Mouse (Mus musculus): ENCODE measurements around the gene Ankrd6. TPM values are rescaled to one million over a fixed set of nuclear protein-coding genes. Genes with fewer than 3 reads are reported as not detected.

The Ankrd6 gene
- total and polyA plus RNA-seq, 3 experiments, result 1.3 to 2.1 (median 1.6) TPM

DNA sequence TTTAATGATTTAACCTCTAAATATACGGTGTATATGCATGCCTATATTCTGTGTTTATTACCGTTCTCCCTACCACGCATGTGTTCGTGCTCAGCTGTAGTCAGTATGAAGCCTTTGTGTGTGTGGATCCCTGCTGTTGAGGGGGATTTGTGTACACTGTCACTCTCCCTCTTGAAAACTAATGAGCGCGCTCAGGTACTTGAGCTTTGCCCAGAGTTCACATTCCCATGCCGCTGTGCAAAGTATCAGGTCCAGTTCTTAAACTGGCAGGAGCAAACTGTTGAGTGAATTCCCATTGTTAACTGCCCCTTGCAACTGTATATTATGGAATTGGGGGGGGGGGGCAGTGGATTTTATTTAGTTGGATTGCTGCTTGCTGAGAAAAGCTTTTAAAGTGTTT, 183.2 kb downstream of the Ankrd6 start:
- H3K9me3 ChIP-seq (replicated peaks; ENCODE audit: low read length), result no peaks in the 10 kb centered on the region
- H3K4me2 ChIP-seq (ENCODE audit: insufficient read depth, low read depth, poor library complexity, severe bottlenecking), result no peak overlapping the region
- H3K36me3 ChIP-seq (replicated peaks in 1 of 2; ENCODE audit: control insufficient read depth in 1 of 2, insufficient read depth in 1 of 2, low read length in 1 of 2), result peaks cover 56 to 85% of the 10 kb centered on the region in 2 experiments
- no peaks in the 10 kb centered on the region; the same call in 1 of the 2 replicates for H3K79me2 ChIP-seq (replicated peaks; ENCODE audit: control insufficient read depth, extremely low read depth, insufficient read depth, poor library complexity, severe bottlenecking)
- H3K27me3 ChIP-seq (replicated peaks), result no peaks in the 10 kb centered on the region
- no peak overlapping the region for H3K4me3 ChIP-seq (replicated peaks in 1 of 3; ENCODE audit: low read depth in 2 of 3, low read length in 2 of 3, poor library complexity in 1 of 3)
- no peak overlapping the region for H3K27ac ChIP-seq (ENCODE audit: insufficient read depth, low read depth)
- H3K9ac ChIP-seq (ENCODE audit: insufficient read depth, low read depth), result no peak overlapping the region
- in situ Hi-C loops (cut with MboI; ENCODE audit: low pct_ligation_motif_present, low pct_unique_long_range_greater_than_20kb, low sequenced_read_pairs) (loop anchor here (25.0 kb wide), 1 partner anchor 195 kb away; the partner anchor contains the start of gene Ankrd6), dilution Hi-C loops (cut with MboI; ENCODE audit: extremely low pct_ligation_motif_present, extremely low pct_unique_long_range_greater_than_20kb, low sequenced_read_pairs) (no loop called here)
- no peaks in the 10 kb centered on the region for H3K4me1 ChIP-seq (ENCODE audit: control insufficient read depth in 1 of 2, insufficient read depth in 2 of 2)
- TF ChIP-seq USF2 (conservative IDR thresholded peaks at IDR 0.05; ENCODE audit: low read depth, low read length) (no peak), NELFE (IDR thresholded peaks at IDR 0.05; ENCODE audit: low read depth, low read length) (no peak), IRF4 (IDR thresholded peaks at IDR 0.05; ENCODE audit: low read depth, low read length) (no peak), ZMIZ1 (IDR thresholded peaks at IDR 0.05; ENCODE audit: low read depth, low read length) (no peak), HCFC1 (IDR thresholded peaks at IDR 0.05; ENCODE audit: low read depth, low read length) (no peak), ZKSCAN1 (IDR thresholded peaks at IDR 0.05; ENCODE audit: borderline replicate concordance, low read depth, low read length) (no peak), MAX (IDR thresholded peaks at IDR 0.05; ENCODE audit: low read length) (no peak), EP300 (IDR thresholded peaks at IDR 0.05; ENCODE audit: low read length) (no peak), BHLHE40 (IDR thresholded peaks at IDR 0.05; ENCODE audit: low read depth, low read length) (no peak)
- no peak for DNase-seq (ENCODE audit: extremely low read depth)

DNA sequence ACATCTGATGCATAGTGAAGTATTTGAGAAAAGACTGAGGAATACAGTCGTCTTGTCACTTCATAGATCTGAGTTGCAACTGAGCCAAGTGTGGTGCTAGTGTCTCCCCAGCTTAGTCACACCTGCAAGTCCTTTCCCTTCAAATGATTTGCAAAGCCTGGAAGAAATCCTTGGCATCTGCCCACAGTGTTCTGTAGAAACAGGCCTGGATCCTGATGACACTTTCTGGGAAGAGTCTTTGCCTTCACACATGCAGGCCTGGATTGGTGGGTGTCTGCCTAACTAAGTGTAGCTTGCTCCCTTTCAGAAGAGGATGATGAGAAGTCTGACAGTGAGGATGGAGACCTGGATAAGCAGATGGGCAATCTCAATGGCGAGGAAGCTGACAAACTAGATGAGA, 193.2 kb downstream of the Ankrd6 start:
- H3K27me3 ChIP-seq (replicated peaks), result no peaks in the 10 kb centered on the region
- dilution Hi-C loops (cut with MboI; ENCODE audit: extremely low pct_ligation_motif_present, extremely low pct_unique_long_range_greater_than_20kb, low sequenced_read_pairs), result no loop called here
- no peaks in the 10 kb centered on the region for H3K79me2 ChIP-seq (replicated peaks; ENCODE audit: control insufficient read depth, extremely low read depth, insufficient read depth, poor library complexity, severe bottlenecking)
- no peak overlapping the region for H3K4me2 ChIP-seq (ENCODE audit: insufficient read depth, low read depth, poor library complexity, severe bottlenecking)
- in situ Hi-C loops (cut with MboI; ENCODE audit: low pct_ligation_motif_present, low pct_unique_long_range_greater_than_20kb, low sequenced_read_pairs), result loop anchor here (25.0 kb wide), 1 partner anchor 205 kb away; the partner anchor contains the start of gene Ankrd6
- H3K9ac ChIP-seq (ENCODE audit: insufficient read depth, low read depth), result no peak overlapping the region
- peaks cover 58 to 81% of the 10 kb centered on the region in 2 experiments for H3K36me3 ChIP-seq (replicated peaks in 1 of 2; ENCODE audit: control insufficient read depth in 1 of 2, insufficient read depth in 1 of 2, low read length in 1 of 2)
- no peaks in the 10 kb centered on the region for H3K4me1 ChIP-seq (ENCODE audit: control insufficient read depth in 1 of 2, insufficient read depth in 2 of 2)
- H3K27ac ChIP-seq (ENCODE audit: insufficient read depth, low read depth), result no peak overlapping the region
- DNase-seq (ENCODE audit: extremely low read depth), result no peak
- H3K9me3 ChIP-seq (replicated peaks; ENCODE audit: low read length), result no peaks in the 10 kb centered on the region
- TF ChIP-seq IRF4 (IDR thresholded peaks at IDR 0.05; ENCODE audit: low read depth, low read length) (no peak), SMC3 (IDR thresholded peaks at IDR 0.05; ENCODE audit: low read depth, low read length) (no peak), ZNF384 (IDR thresholded peaks at IDR 0.05; ENCODE audit: low read depth, low read length) (no peak), EP300 (IDR thresholded peaks at IDR 0.05; ENCODE audit: low read length) (no peak), MEF2A (IDR thresholded peaks at IDR 0.05; ENCODE audit: borderline replicate concordance, low read depth, low read length) (no peak), USF2 (conservative IDR thresholded peaks at IDR 0.05; ENCODE audit: low read depth, low read length) (no peak), MAZ (IDR thresholded peaks at IDR 0.05; ENCODE audit: low read depth, low read length) (no peak), MXI1 (IDR thresholded peaks at IDR 0.05; ENCODE audit: low read depth, low read length) (no peak), BHLHE40 (IDR thresholded peaks at IDR 0.05; ENCODE audit: low read depth, low read length) (no peak), JUND (conservative IDR thresholded peaks at IDR 0.05; ENCODE audit: low read depth, low read length) (no peak), RAD21 (IDR thresholded peaks at IDR 0.05; ENCODE audit: low read depth, low read length) (no peak), CHD1 (IDR thresholded peaks at IDR 0.05; ENCODE audit: low read depth, low read length) (no peak), ZKSCAN1 (IDR thresholded peaks at IDR 0.05; ENCODE audit: borderline replicate concordance, low read depth, low read length) (no peak), ZC3H11A (IDR thresholded peaks at IDR 0.05; ENCODE audit: low read depth, low read length) (no peak), ETS1 (conservative IDR thresholded peaks at IDR 0.05; ENCODE audit: low read depth, low read length) (no peak), TBP (conservative IDR thresholded peaks at IDR 0.05; ENCODE audit: low read depth, low read length) (no peak)
- no peak overlapping the region for H3K4me3 ChIP-seq (replicated peaks in 1 of 3; ENCODE audit: low read depth in 2 of 3, low read length in 2 of 3, poor library complexity in 1 of 3)

Other genes starting within 250 kb of the Ankrd6 start
- 47.5 TPM in 2 replicates for gene Lyrm2, start 150.6 kb downstream of the Ankrd6 start, total RNA-seq (2012; rRNA removed)
- gene Lyrm2, start 150.6 kb downstream of the Ankrd6 start, total RNA-seq (2014; rRNA removed), result 135 and 141 TPM in 2 replicates
- gene Lyrm2, start 150.6 kb downstream of the Ankrd6 start, polyA plus RNA-seq (2012; ENCODE audit: insufficient read length, low read depth), result 35.7 and 37.2 TPM in 2 replicates
- gene Rragd, start 32.2 kb upstream of the Ankrd6 start, total RNA-seq (2012; rRNA removed), result 0.76 and 1.4 TPM in 2 replicates
- gene Rragd, start 32.2 kb upstream of the Ankrd6 start, total RNA-seq (2014; rRNA removed), result 0.46 and 0.49 TPM in 2 replicates
- 0.82 and 1.1 TPM in 2 replicates for gene Rragd, start 32.2 kb upstream of the Ankrd6 start, polyA plus RNA-seq (2012; ENCODE audit: insufficient read length, low read depth)
- gene Ube2j1, start 80.6 kb upstream of the Ankrd6 start, total RNA-seq (2012; rRNA removed), result 64.3 and 70.0 TPM in 2 replicates
- gene Ube2j1, start 80.6 kb upstream of the Ankrd6 start, total RNA-seq (2014; rRNA removed), result 122 and 131 TPM in 2 replicates
- gene Ube2j1, start 80.6 kb upstream of the Ankrd6 start, polyA plus RNA-seq (2012; ENCODE audit: insufficient read length, low read depth), result 93.0 and 103 TPM in 2 replicates
- gene Gabrr2, start 112.2 kb upstream of the Ankrd6 start, total RNA-seq (2012; rRNA removed), result 0.17 and 0.42 TPM in 2 replicates
- not detected in 2 replicates for gene Gabrr2, start 112.2 kb upstream of the Ankrd6 start, total RNA-seq (2014; rRNA removed)
- gene Gabrr2, start 112.2 kb upstream of the Ankrd6 start, polyA plus RNA-seq (2012; ENCODE audit: insufficient read length, low read depth), result 0.31 and 0.59 TPM in 2 replicates
- gene Gabrr1, start 181.7 kb upstream of the Ankrd6 start, total RNA-seq (2012; rRNA removed), result 43.3 and 52.3 TPM in 2 replicates
- 76.9 and 82.0 TPM in 2 replicates for gene Gabrr1, start 181.7 kb upstream of the Ankrd6 start, total RNA-seq (2014; rRNA removed)
- 112 and 114 TPM in 2 replicates for gene Gabrr1, start 181.7 kb upstream of the Ankrd6 start, polyA plus RNA-seq (2012; ENCODE audit: insufficient read length, low read depth)
- gene Pm20d2, start 238.9 kb upstream of the Ankrd6 start, total RNA-seq (2012; rRNA removed), result 0.55 and 0.59 TPM in 2 replicates
- 0.22 and 0.32 TPM in 2 replicates for gene Pm20d2, start 238.9 kb upstream of the Ankrd6 start, total RNA-seq (2014; rRNA removed)
- 0.16 TPM in 1 of 2 replicates, not detected in the other for gene Pm20d2, start 238.9 kb upstream of the Ankrd6 start, polyA plus RNA-seq (2012; ENCODE audit: insufficient read length, low read depth)